Mouse (Mus musculus) heart, adult 2 months (tissue): ENCODE measurements around the gene Tcf21.

ENCODE experiments used
- CTCF ChIP-seq: fragments of 200-600 bp; IDR thresholded peaks from 2 replicates; pipeline ENCODE4 v1.8.1; 2022; ENCODE audit warnings: antibody characterized with exemption, mild to moderate bottlenecking, moderate library complexity
- EP300 ChIP-seq: fragments of 200-500 bp; IDR thresholded peaks from 2 replicates; pipeline ENCODE4 v1.6.1; 2011; ENCODE audit warnings: low read depth, low read length, control low read depth; ENCODE audit not compliant: insufficient read depth
- POLR2A ChIP-seq: fragments of 200-500 bp; IDR thresholded peaks from 2 replicates; pipeline ENCODE4 v1.6.1; 2011; ENCODE audit warnings: mild to moderate bottlenecking, low read depth, low read length, control low read depth; ENCODE audit not compliant: insufficient read depth

GRCm38 (mm10) chr10:22822896-22823295, 2.9 kb upstream of the Tcf21 start:
- TF ChIP-seq CTCF = no peak
- no peak for TF ChIP-seq POLR2A
- no peak for TF ChIP-seq EP300
